Mouse (Mus musculus) myocyte (in vitro differentiated cells): ENCODE data around the gene Arl15.

Experiments
- POLR2A ChIP-seq: IDR thresholded peaks from one replicate; pipeline ENCODE4 v1.6.1; 2011; ENCODE audit warnings: low read depth, mild to moderate bottlenecking, control low read depth, moderate library complexity; ENCODE audit not compliant: insufficient read length
- USF1 ChIP-seq: IDR thresholded peaks from one replicate; pipeline ENCODE4 v1.6.1; 2011; ENCODE audit warnings: low read depth, mild to moderate bottlenecking, control low read depth, moderate library complexity

GRCm38 (mm10) chr13:114048071-114048470 is 253.8 kb downstream of the Arl15 start:
- TF ChIP-seq USF1 (no peak), POLR2A (no peak)
